Mouse (Mus musculus): Measurements from ENCODE around the gene Rfc5. TPM values are rescaled to one million over a fixed set of nuclear protein-coding genes. Genes with fewer than 3 reads are reported as not detected.
A peak's percentile ranks its signal among the peaks of the same experiment; 100 is the strongest.
"Not testable (repeated sequence)": the region's sequence is repeated elsewhere in the genome, so short reads cannot be mapped to it uniquely, and the experiment has no call there.

Gene Rfc5
- polyA plus RNA-seq, 1 experiment from 2014 or later = 97.7 TPM

GRCm38 (mm10) chr5:117404671-117405070, 15.8 kb upstream of the Rfc5 start:
- H3K4me1 ChIP-seq (ENCODE audit: control insufficient read depth, insufficient read depth, low read length); H3K9ac ChIP-seq (ENCODE audit: low read length); H3K36me3 ChIP-seq (ENCODE audit: control insufficient read depth, insufficient read depth, low read length); H3K27ac ChIP-seq (ENCODE audit: low read depth, low read length); ATAC-seq (ENCODE audit: low FRiP score); DNase-seq (ENCODE audit: low spot score, missing footprints); H3K4me2 ChIP-seq; H3K9me3 ChIP-seq (ENCODE audit: control insufficient read depth, low read length); H3K4me3 ChIP-seq (ENCODE audit: low read depth, low read length); H3K27me3 ChIP-seq (ENCODE audit: control insufficient read depth, insufficient read depth, low read length): not testable (repeated sequence)
- WGBS = 94% methylated on average over 2 of the region's 2 CpGs

- ATAC-seq (ENCODE audit: low FRiP score) = no peak
- Histone ChIP-seq H3K4me3 (ENCODE audit: low read depth, low read length) (no peak overlapping the region), H3K4me1 (ENCODE audit: control insufficient read depth, insufficient read depth, low read length) (no peaks in the 10 kb centered on the region), H3K9me3 (ENCODE audit: control insufficient read depth, low read length) (no peaks in the 10 kb centered on the region), H3K9ac (ENCODE audit: low read length) (no peak overlapping the region), H3K27me3 (ENCODE audit: control insufficient read depth, insufficient read depth, low read length) (no peaks in the 10 kb centered on the region), H3K36me3 (ENCODE audit: control insufficient read depth, insufficient read depth, low read length) (no peaks in the 10 kb centered on the region), H3K4me2 (no peak overlapping the region), H3K27ac (ENCODE audit: low read depth, low read length) (no peak overlapping the region)
- 85% methylated on average over 8 of the region's 8 CpGs for WGBS
- no peak for DNase-seq (ENCODE audit: low spot score, missing footprints)
These were observed 14.8 kb upstream of the Rfc5 start for GRCm38 (mm10) chr5:117403609-117404008.

- whole genome bisulfite sequencing = 79% methylated on average over 9 of the region's 9 CpGs
- no peaks in the 10 kb centered on the region for H3K4me1 ChIP-seq (ENCODE audit: control insufficient read depth, insufficient read depth, low read length)
These were observed 10.4 kb upstream of the Rfc5 start for GRCm38 (mm10) chr5:117399281-117399680.

GRCm38 (mm10) chr5:117398007-117398550, 9.2 kb upstream of the Rfc5 start:
- no peak overlapping the region for H3K27ac ChIP-seq (ENCODE audit: low read depth, low read length)
- WGBS = 41% methylated on average over 4 of the region's 5 CpGs
- ATAC-seq (ENCODE audit: low FRiP score) (no peak), DNase-seq (ENCODE audit: low spot score, missing footprints) (no peak)
- H3K9me3 ChIP-seq (ENCODE audit: control insufficient read depth, low read length) = no peaks in the 10 kb centered on the region
- no peak overlapping the region for H3K4me3 ChIP-seq (ENCODE audit: low read depth, low read length)
- no peaks in the 10 kb centered on the region for H3K27me3 ChIP-seq (ENCODE audit: control insufficient read depth, insufficient read depth, low read length)
- H3K9ac ChIP-seq (ENCODE audit: low read length) = no peak overlapping the region
- H3K36me3 ChIP-seq (ENCODE audit: control insufficient read depth, insufficient read depth, low read length) = no peaks in the 10 kb centered on the region
- H3K4me2 ChIP-seq = no peak overlapping the region
- H3K4me1 ChIP-seq (ENCODE audit: control insufficient read depth, insufficient read depth, low read length) = no peaks in the 10 kb centered on the region

More at GRCm38 (mm10) chr5:117399281-117399680, 10.4 kb upstream of the Rfc5 start:
- Histone ChIP-seq H3K9ac (ENCODE audit: low read length) (no peak overlapping the region), H3K4me2 (no peak overlapping the region), H3K4me3 (ENCODE audit: low read depth, low read length) (no peak overlapping the region), H3K9me3 (ENCODE audit: control insufficient read depth, low read length) (no peaks in the 10 kb centered on the region), H3K36me3 (ENCODE audit: control insufficient read depth, insufficient read depth, low read length) (no peaks in the 10 kb centered on the region), H3K27me3 (ENCODE audit: control insufficient read depth, insufficient read depth, low read length) (no peaks in the 10 kb centered on the region), H3K27ac (ENCODE audit: low read depth, low read length) (no peak overlapping the region)
- DNase-seq (ENCODE audit: low spot score, missing footprints) (no peak), ATAC-seq (ENCODE audit: low FRiP score) (no peak)

- ATAC-seq (ENCODE audit: low FRiP score) = no peak
- no peak overlapping the region for H3K4me2 ChIP-seq
- no peak for DNase-seq (ENCODE audit: low spot score, missing footprints)
- no peak overlapping the region for H3K4me3 ChIP-seq (ENCODE audit: low read depth, low read length)
- no peaks in the 10 kb centered on the region for H3K4me1 ChIP-seq (ENCODE audit: control insufficient read depth, insufficient read depth, low read length)
- WGBS = 84% methylated on average over 6 of the region's 6 CpGs
- H3K27ac ChIP-seq (ENCODE audit: low read depth, low read length) = no peak overlapping the region
- no peak overlapping the region for H3K9ac ChIP-seq (ENCODE audit: low read length)
- no peaks in the 10 kb centered on the region; the same call in 1 of the 2 replicates for H3K9me3 ChIP-seq (ENCODE audit: control insufficient read depth, low read length)
- H3K36me3 ChIP-seq (ENCODE audit: control insufficient read depth, insufficient read depth, low read length) = no peaks in the 10 kb centered on the region
- no peaks in the 10 kb centered on the region for H3K27me3 ChIP-seq (ENCODE audit: control insufficient read depth, insufficient read depth, low read length)
These were observed 8.5 kb upstream of the Rfc5 start for GRCm38 (mm10) chr5:117397371-117397770.

GRCm38 (mm10) chr5:117396596-117397014, 7.8 kb upstream of the Rfc5 start:
- 65% methylated on average over 6 of the region's 6 CpGs for WGBS
- ATAC-seq (ENCODE audit: low FRiP score) (no peak), DNase-seq (ENCODE audit: low spot score, missing footprints) (no peak)
- Histone ChIP-seq H3K4me2 (no peak overlapping the region), H3K36me3 (ENCODE audit: control insufficient read depth, insufficient read depth, low read length) (no peaks in the 10 kb centered on the region), H3K9me3 (ENCODE audit: control insufficient read depth, low read length) (no peaks in the 10 kb centered on the region; the same call in 1 of the 2 replicates), H3K4me3 (ENCODE audit: low read depth, low read length) (no peak overlapping the region), H3K9ac (ENCODE audit: low read length) (no peak overlapping the region), H3K27me3 (ENCODE audit: control insufficient read depth, insufficient read depth, low read length) (no peaks in the 10 kb centered on the region), H3K4me1 (ENCODE audit: control insufficient read depth, insufficient read depth, low read length) (no peaks in the 10 kb centered on the region), H3K27ac (ENCODE audit: low read depth, low read length) (no peak overlapping the region)

GRCm38 (mm10) chr5:117395834-117396233, 7.0 kb upstream of the Rfc5 start:
- no peak overlapping the region for H3K4me2 ChIP-seq
- no peak for ATAC-seq (ENCODE audit: low FRiP score)
- WGBS = 86% methylated on average over 5 of the region's 5 CpGs

GRCm38 (mm10) chr5:117390895-117391294, 2.0 kb upstream of the Rfc5 start:
- no peaks in the 10 kb centered on the region for H3K36me3 ChIP-seq (ENCODE audit: control insufficient read depth, insufficient read depth, low read length)
- 100% methylated on average over 1 of the region's 1 CpGs for WGBS
- H3K27me3 ChIP-seq (ENCODE audit: control insufficient read depth, insufficient read depth, low read length) = no peaks in the 10 kb centered on the region
- no peak overlapping the region for H3K27ac ChIP-seq (ENCODE audit: low read depth, low read length)
- ATAC-seq (ENCODE audit: low FRiP score) = no peak
- no peaks in the 10 kb centered on the region; the same call in 1 of the 2 replicates for H3K9me3 ChIP-seq (ENCODE audit: control insufficient read depth, low read length)
- H3K4me2 ChIP-seq = no peak overlapping the region
- H3K4me1 ChIP-seq (ENCODE audit: control insufficient read depth, insufficient read depth, low read length) = peaks cover 9% of the 10 kb centered on the region
- no peak overlapping the region for H3K9ac ChIP-seq (ENCODE audit: low read length)
- no peak overlapping the region for H3K4me3 ChIP-seq (ENCODE audit: low read depth, low read length)
- no peak for DNase-seq (ENCODE audit: low spot score, missing footprints)

More at GRCm38 (mm10) chr5:117395834-117396233, 7.0 kb upstream of the Rfc5 start:
- Histone ChIP-seq H3K36me3 (ENCODE audit: control insufficient read depth, insufficient read depth, low read length) (no peaks in the 10 kb centered on the region), H3K27me3 (ENCODE audit: control insufficient read depth, insufficient read depth, low read length) (no peaks in the 10 kb centered on the region), H3K9ac (ENCODE audit: low read length) (no peak overlapping the region), H3K4me3 (ENCODE audit: low read depth, low read length) (no peak overlapping the region), H3K27ac (ENCODE audit: low read depth, low read length) (no peak overlapping the region), H3K4me1 (ENCODE audit: control insufficient read depth, insufficient read depth, low read length) (no peaks in the 10 kb centered on the region), H3K9me3 (ENCODE audit: control insufficient read depth, low read length) (no peaks in the 10 kb centered on the region; the same call in 1 of the 2 replicates)
- DNase-seq (ENCODE audit: low spot score, missing footprints) = peak; percentile 51

- H3K4me1 ChIP-seq (ENCODE audit: control insufficient read depth, insufficient read depth, low read length) = peaks cover 9% of the 10 kb centered on the region
- H3K27ac ChIP-seq (ENCODE audit: low read depth, low read length) = peak overlapping the region; percentile 61
- WGBS = 11% methylated on average over 16 of the region's 16 CpGs
- ATAC-seq (ENCODE audit: low FRiP score) = peak; percentile 51
- H3K27me3 ChIP-seq (ENCODE audit: control insufficient read depth, insufficient read depth, low read length) = no peaks in the 10 kb centered on the region
- peak overlapping the region; percentile 77 for H3K4me3 ChIP-seq (ENCODE audit: low read depth, low read length)
- H3K4me2 ChIP-seq = peak overlapping the region; percentile 72
- DNase-seq (ENCODE audit: low spot score, missing footprints) = no peak
- no peaks in the 10 kb centered on the region; the same call in 1 of the 2 replicates for H3K9me3 ChIP-seq (ENCODE audit: control insufficient read depth, low read length)
- peak overlapping the region; percentile 96 for H3K9ac ChIP-seq (ENCODE audit: low read length)
- H3K36me3 ChIP-seq (ENCODE audit: control insufficient read depth, insufficient read depth, low read length) = no peaks in the 10 kb centered on the region
These were observed 523 bp downstream of the Rfc5 start for GRCm38 (mm10) chr5:117388296-117388751.
